Mouse (Mus musculus) liver, embryonic 11.5 days (tissue): ENCODE data around the gene Eif3k. TPM values are rescaled to one million over a fixed set of nuclear protein-coding genes. Genes with fewer than 3 reads are reported as not detected.

ENCODE experiments used
- ATAC-seq: fragments of 200-750 bp; cut with Nextera tagmentation; replicated peaks from 2 replicates; pipeline ENCODE4 v1.8.0; 2017; ENCODE audit warnings: moderate number of reproducible peaks, mild to moderate bottlenecking, moderate TSS enrichment, moderate library complexity; ENCODE audit not compliant: low FRiP score
- DNase-seq: peaks from one replicate; pipeline ENCODE4 v3.0.0-alpha.2; 2017; ENCODE audit warnings: low spot score
- H3K27ac ChIP-seq: fragments of 300-500 bp; sonication (generic); 2 replicates; pipeline ENCODE4 v1.5.1; 2014; ENCODE audit warnings: mild to moderate bottlenecking, low read depth, low read length, control low read depth
- H3K27me3 ChIP-seq: fragments of 300-500 bp; sonication (generic); replicated peaks from 2 replicates; pipeline ENCODE4 v1.6.1; 2014; ENCODE audit warnings: low read length, mixed read lengths; ENCODE audit not compliant: control insufficient read depth, insufficient read depth
- H3K36me3 ChIP-seq: fragments of 300-500 bp; sonication (generic); 2 replicates; pipeline ENCODE4 v1.6.1; 2014; ENCODE audit warnings: mild to moderate bottlenecking, low read length, moderate library complexity, mixed read lengths; ENCODE audit not compliant: control insufficient read depth, insufficient read depth
- H3K4me1 ChIP-seq: fragments of 300-500 bp; sonication (generic); replicated peaks from 2 replicates; pipeline ENCODE4 v1.6.1; 2014; ENCODE audit warnings: low read length, mixed read lengths; ENCODE audit not compliant: control insufficient read depth, insufficient read depth
- H3K4me2 ChIP-seq: fragments of 300-500 bp; sonication (generic); 2 replicates; pipeline ENCODE4 v1.6.1; 2014; ENCODE audit warnings: mild to moderate bottlenecking, control low read depth, moderate library complexity
- H3K4me3 ChIP-seq: fragments of 300-500 bp; sonication (generic); 2 replicates; pipeline ENCODE4 v1.5.1; 2014; ENCODE audit warnings: low read depth, low read length, control low read depth
- H3K9ac ChIP-seq: fragments of 300-500 bp; sonication (generic); 2 replicates; pipeline ENCODE4 v1.6.1; 2014; ENCODE audit warnings: low read depth, low read length, control low read depth
- H3K9me3 ChIP-seq: fragments of 300-500 bp; sonication (generic); 2 replicates; pipeline ENCODE4 v1.6.1; 2016; ENCODE audit warnings: low read length, inconsistent platforms, mixed read lengths; ENCODE audit not compliant: control insufficient read depth
- whole genome bisulfite sequencing: fragments of 180-500 bp; shearing (Covaris S2); extraction: QIAGEN DNeasy Blood & Tissue Kit; methylation state at CpG from one replicate; pipeline ENCODE4 v1.1.7; 2014; 5-methylcytosine and 5-hydroxymethylcytosine counted together
- polyA plus RNA-seq: library from polyadenylated mRNA; unstranded; fragments of >200 nt; fragmentation: Nextera tagmentation; extraction: Ambion mirVana; gene quantifications from 2 replicates; pipeline ENCODE4 v1.2.1, GENCODE M21; 2014

Eif3k gene
- 421 and 425 TPM in 2 replicates for polyA plus RNA-seq

GRCm38 (mm10) chr7:28981651-28982273 lies at the start of gene Eif3k, which contains the start of gene Map4k1:
Gene Eif3k, minus strand, starts transcription at chr7:28981864.
Gene Map4k1, plus strand, starts transcription at chr7:28982050.
- Histone ChIP-seq H3K4me3 (peak within 1 kb of the TSS; percentile 91), H3K9ac (peak within 1 kb of the TSS; percentile 86), H3K36me3 (peaks cover 29% of the 10 kb centered on the region), H3K4me1 (peaks cover 18% of the 10 kb centered on the region), H3K4me2 (peak within 1 kb of the TSS; percentile 97), H3K9me3 (no peaks in the 10 kb centered on the region), H3K27me3 (no peaks in the 10 kb centered on the region), H3K27ac (peak within 1 kb of the TSS; percentile 95)
- ATAC-seq: peak; percentile 92
- peak; percentile 88 for DNase-seq
- WGBS: under 1% methylated on average over 36 of the region's 36 CpGs

DNA sequence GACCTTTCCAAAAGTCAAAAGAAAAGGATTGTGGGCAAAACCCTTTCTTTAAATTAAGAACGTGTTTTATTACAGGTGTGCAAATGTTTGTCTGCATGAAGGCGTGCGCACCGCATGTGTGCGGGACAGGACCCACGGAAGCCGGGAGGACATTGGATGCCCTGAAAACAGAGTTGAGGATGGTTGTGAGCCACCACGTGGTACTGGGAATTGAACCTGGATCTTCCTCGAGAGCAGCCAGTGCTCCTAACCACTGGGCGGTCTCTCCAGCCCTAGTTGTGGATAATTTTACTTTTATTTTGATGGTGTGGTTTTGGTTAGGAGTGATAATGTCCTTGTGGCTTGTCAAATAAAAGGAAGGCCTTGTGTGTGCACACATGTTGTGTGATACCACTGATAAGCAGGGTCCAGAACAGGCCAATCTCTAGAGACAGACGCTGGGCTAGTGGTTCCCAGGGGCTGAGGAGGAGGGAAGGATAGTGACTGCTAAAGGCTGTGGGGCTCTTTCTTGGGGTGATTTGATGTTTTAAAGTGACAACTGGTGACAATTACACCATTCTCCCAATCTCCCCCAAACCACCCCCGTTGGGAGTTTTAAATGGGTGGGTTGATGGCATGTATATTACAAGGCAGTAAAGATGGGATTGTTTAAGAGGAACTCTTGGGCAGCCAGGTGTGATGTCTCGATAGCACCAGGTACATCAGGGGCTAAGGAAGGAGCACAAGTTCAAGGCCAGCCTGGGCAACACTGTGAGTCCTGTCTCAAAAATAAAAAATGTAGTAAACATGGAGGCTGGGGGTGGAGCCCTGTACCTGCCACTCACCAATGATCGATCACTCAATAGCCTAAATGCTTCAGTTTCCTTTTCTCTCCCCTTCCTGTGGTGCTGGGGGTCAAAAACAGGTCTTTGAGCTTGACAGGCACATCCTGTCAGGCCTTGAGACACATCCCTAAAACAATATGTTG lies 48.3 kb upstream of the Eif3k start:
- Histone ChIP-seq H3K4me3 (no peak overlapping the region), H3K27ac (peak overlapping the region; percentile 93), H3K4me2 (peak overlapping the region; percentile 37), H3K9ac (0 out of 2 replicates have a peak overlapping the region, but pooled peaks have one; percentile 27), H3K9me3 (no peaks in the 10 kb centered on the region), H3K36me3 (no peaks in the 10 kb centered on the region), H3K4me1 (peaks cover 21% of the 10 kb centered on the region), H3K27me3 (no peaks in the 10 kb centered on the region)
- 56% methylated on average over 14 of the region's 14 CpGs for WGBS
- ATAC-seq: peak; percentile 100
- DNase-seq: no peak

- DNase-seq (no peak), ATAC-seq (no peak)
- 75% methylated on average over 6 of the region's 6 CpGs for WGBS
- H3K36me3 ChIP-seq: no peaks in the 10 kb centered on the region
- H3K4me3 ChIP-seq: no peak overlapping the region
- no peak overlapping the region for H3K27ac ChIP-seq
- H3K9ac ChIP-seq: no peak overlapping the region
- H3K9me3 ChIP-seq: no peaks in the 10 kb centered on the region
- H3K4me1 ChIP-seq: peaks cover 21% of the 10 kb centered on the region
- H3K4me2 ChIP-seq: no peak overlapping the region
- H3K27me3 ChIP-seq: no peaks in the 10 kb centered on the region
These were observed 47.1 kb upstream of the Eif3k start for GRCm38 (mm10) chr7:29028761-29029160.

GRCm38 (mm10) chr7:29026811-29027210 lies 45.1 kb upstream of the Eif3k start:
- DNase-seq (no peak), ATAC-seq (no peak)
- no peaks in the 10 kb centered on the region for H3K9me3 ChIP-seq
- peaks cover 21% of the 10 kb centered on the region for H3K4me1 ChIP-seq
- H3K9ac ChIP-seq: no peak overlapping the region
- no peak overlapping the region for H3K4me3 ChIP-seq
- H3K36me3 ChIP-seq: no peaks in the 10 kb centered on the region
- H3K4me2 ChIP-seq: no peak overlapping the region
- no peaks in the 10 kb centered on the region for H3K27me3 ChIP-seq
- no peak overlapping the region for H3K27ac ChIP-seq
- 78% methylated on average over 4 of the region's 4 CpGs for WGBS

DNA sequence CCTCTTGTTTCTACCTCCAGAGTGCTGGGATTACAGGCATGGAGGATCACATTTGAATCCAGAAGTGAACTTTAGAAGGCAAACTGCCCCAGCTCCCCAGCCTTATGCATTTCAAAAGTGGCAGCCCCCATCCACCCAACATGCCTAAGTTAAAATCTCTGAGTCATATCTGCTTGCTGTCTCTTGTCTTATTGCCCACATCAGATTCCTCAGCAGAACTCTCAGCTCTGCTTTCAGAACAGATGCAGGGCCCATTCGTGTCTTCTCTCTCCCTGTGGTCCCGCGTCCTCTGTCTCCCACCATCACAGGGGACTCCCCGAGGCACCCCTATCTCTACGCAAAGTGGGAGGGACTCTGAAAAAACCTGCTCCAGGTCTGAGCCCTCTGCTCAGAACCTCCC lies 44.5 kb upstream of the Eif3k start:
- DNase-seq (no peak), ATAC-seq (no peak)
- peaks cover 21% of the 10 kb centered on the region for H3K4me1 ChIP-seq
- no peak overlapping the region for H3K4me3 ChIP-seq
- no peaks in the 10 kb centered on the region for H3K9me3 ChIP-seq
- peaks cover 3% of the 10 kb centered on the region; the same call in 1 of the 2 replicates for H3K27me3 ChIP-seq
- no peak overlapping the region for H3K27ac ChIP-seq
- H3K36me3 ChIP-seq: no peaks in the 10 kb centered on the region
- no peak overlapping the region for H3K4me2 ChIP-seq
- 92% methylated on average over 5 of the region's 5 CpGs for WGBS
- H3K9ac ChIP-seq: no peak overlapping the region

- Histone ChIP-seq H3K4me3 (no peak overlapping the region), H3K4me2 (no peak overlapping the region), H3K36me3 (no peaks in the 10 kb centered on the region), H3K27me3 (peaks cover 9% of the 10 kb centered on the region), H3K9me3 (no peaks in the 10 kb centered on the region), H3K27ac (no peak overlapping the region), H3K4me1 (peaks cover 17% of the 10 kb centered on the region), H3K9ac (no peak overlapping the region)
- ATAC-seq (no peak), DNase-seq (no peak)
- 74% methylated on average over 7 of the region's 7 CpGs for WGBS
These were observed 43.9 kb upstream of the Eif3k start for GRCm38 (mm10) chr7:29025566-29025965.

- peaks cover 13% of the 10 kb centered on the region for H3K4me1 ChIP-seq
- no peaks in the 10 kb centered on the region for H3K36me3 ChIP-seq
- no peak for ATAC-seq
- no peak overlapping the region for H3K4me2 ChIP-seq
- H3K27me3 ChIP-seq: peaks cover 29% of the 10 kb centered on the region
- no peak overlapping the region for H3K27ac ChIP-seq
- no peak for DNase-seq
- H3K4me3 ChIP-seq: no peak overlapping the region
- no peak overlapping the region for H3K9ac ChIP-seq
- no peaks in the 10 kb centered on the region for H3K9me3 ChIP-seq
- WGBS: 85% methylated on average over 8 of the region's 8 CpGs
These were observed 41.9 kb upstream of the Eif3k start for GRCm38 (mm10) chr7:29023514-29023913.

- Histone ChIP-seq H3K4me1 (peaks cover 13% of the 10 kb centered on the region), H3K27ac (no peak overlapping the region), H3K4me2 (no peak overlapping the region), H3K4me3 (no peak overlapping the region), H3K27me3 (peaks cover 40% of the 10 kb centered on the region), H3K36me3 (no peaks in the 10 kb centered on the region), H3K9me3 (no peaks in the 10 kb centered on the region), H3K9ac (no peak overlapping the region)
- WGBS: 86% methylated on average over 8 of the region's 8 CpGs
- DNase-seq: no peak
- no peak for ATAC-seq
These were observed 40.8 kb upstream of the Eif3k start for GRCm38 (mm10) chr7:29022479-29022878.
